Mouse (Mus musculus) CH12.LX (cell line): ENCODE measurements around the gene Olfr149.

Source experiments
- CTCF ChIP-seq, 2 experiments: IDR thresholded peaks in 1 of 2; conservative IDR thresholded peaks in 1 of 2; 2 replicates each; pipeline ENCODE4 v1.5.1; 2011 to 2012; ENCODE audit warnings: low read depth in 2 of 2, low read length in 2 of 2, improper control_type of control experiment in 1 of 2, inconsistent platforms in 1 of 2, mild to moderate bottlenecking in 1 of 2, moderate library complexity in 1 of 2
- EP300 ChIP-seq: IDR thresholded peaks from 2 replicates; pipeline ENCODE4 v1.6.1; 2011; ENCODE audit warnings: low read length, improper control_type of control experiment
- MEF2A ChIP-seq: IDR thresholded peaks from 2 replicates; pipeline ENCODE4 v1.6.1; 2014; ENCODE audit warnings: low read depth, mild to moderate bottlenecking, inconsistent platforms, low read length, improper control_type of control experiment, borderline replicate concordance
- POLR2A ChIP-seq: IDR thresholded peaks from 2 replicates; pipeline ENCODE4 v1.6.1; 2011; ENCODE audit warnings: low read depth, mild to moderate bottlenecking, improper control_type of control experiment, low read length
- RCOR1 ChIP-seq: conservative IDR thresholded peaks from 2 replicates; pipeline ENCODE4 v1.6.1; 2012; ENCODE audit warnings: low read depth, mild to moderate bottlenecking, inconsistent platforms, low read length, improper control_type of control experiment
- ZC3H11A ChIP-seq: IDR thresholded peaks from 2 replicates; pipeline ENCODE4 v1.6.1; 2012; ENCODE audit warnings: low read depth, mild to moderate bottlenecking, inconsistent platforms, low read length, improper control_type of control experiment
- ZMIZ1 ChIP-seq: IDR thresholded peaks from 2 replicates; pipeline ENCODE4 v1.6.1; 2012; ENCODE audit warnings: low read depth, mild to moderate bottlenecking, inconsistent platforms, low read length, improper control_type of control experiment
- ZNF384 ChIP-seq: IDR thresholded peaks from 2 replicates; pipeline ENCODE4 v1.6.1; 2012; ENCODE audit warnings: low read depth, low read length, improper control_type of control experiment, inconsistent platforms

DNA sequence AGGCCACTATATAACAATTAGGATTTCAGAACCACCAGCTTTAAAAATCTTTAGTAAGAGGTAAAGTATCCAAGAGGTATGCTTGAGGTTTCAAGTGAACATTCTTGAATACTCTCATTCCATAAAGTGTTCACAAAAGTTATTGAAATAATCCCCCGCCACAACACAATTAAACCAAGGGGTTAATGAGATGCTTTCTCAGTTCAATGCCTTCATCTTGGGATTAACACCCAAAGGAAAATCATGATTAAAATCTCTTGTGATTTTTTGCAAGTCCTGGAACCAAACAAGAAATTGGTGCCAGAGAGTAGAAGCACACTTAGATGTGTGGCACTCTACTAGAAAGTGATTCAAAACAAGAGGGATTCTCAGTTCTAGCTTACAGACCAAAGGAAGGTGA lies 40.0 kb downstream of the Olfr149 start, which contains the start of gene Olfr963:
- no peak for TF ChIP-seq POLR2A
- no peak for TF ChIP-seq ZMIZ1
- TF ChIP-seq MEF2A, result no peak
- no peak for TF ChIP-seq EP300
- no peak for TF ChIP-seq ZC3H11A
- no peak for TF ChIP-seq CTCF (conservative IDR thresholded peaks at IDR 0.05 in 1 of 2, IDR thresholded peaks at IDR 0.05 in 1 of 2; ENCODE audit: low read depth in 2 of 2, low read length in 2 of 2)
- no peak for TF ChIP-seq RCOR1
- no peak for TF ChIP-seq ZNF384
